Mouse (Mus musculus) heart, adult 18-20 months (tissue): Measurements from ENCODE around the gene H1foo. TPM values are rescaled to one million over a fixed set of nuclear protein-coding genes. Genes with fewer than 3 reads are reported as not detected.

Experiments used
- total RNA-seq, 2 experiments: library from RNA; stranded (reverse); gene quantifications; 2 replicates each; pipeline ENCODE4 v1.2.3; 2021

The H1foo gene
- total RNA-seq, 2 experiments from 2014 or later: not detected

Other genes with a start within 250 kb of the H1foo start
- under 1 TPM; 0.54 to 0.60 TPM for gene Tmem40, start 182.5 kb upstream of the H1foo start, total RNA-seq
- gene Cand2, start 170.4 kb upstream of the H1foo start, total RNA-seq: 10 to 100 TPM; 73.3 to 76.6 TPM
- 100 to 1,000 TPM; 616 to 693 TPM for gene Rpl32, start 136.2 kb upstream of the H1foo start, total RNA-seq
- gene Efcab12, start 106.5 kb upstream of the H1foo start, total RNA-seq: under 1 TPM; 0.27 to 0.54 TPM
- gene Mbd4, start 91.6 kb upstream of the H1foo start, total RNA-seq: 1 to 10 TPM in 1 of 2 experiments, under 1 TPM in 1; 0.79 to 1.1 TPM
- gene Ift122, start 91.5 kb upstream of the H1foo start, total RNA-seq: 1 to 10 TPM; 6.5 to 7.4 TPM
- gene Rho, start 13.2 kb upstream of the H1foo start, total RNA-seq: not detected
- gene Plxnd1, start 50.1 kb downstream of the H1foo start, total RNA-seq: 10 to 100 TPM; 54.6 to 68.7 TPM
- gene Tmcc1, start 248.5 kb downstream of the H1foo start, total RNA-seq: 10 to 100 TPM; 32.7 to 35.9 TPM